Mouse (Mus musculus) embryonic facial prominence, embryonic 13.5 days (tissue): ENCODE measurements around the gene Inpp1. TPM values are rescaled to one million over a fixed set of nuclear protein-coding genes. Genes with fewer than 3 reads are reported as not detected.
"Not testable (repeated sequence)": the region's sequence is repeated elsewhere in the genome, so short reads cannot be mapped to it uniquely, and the experiment has no call there.

Source experiments
- ATAC-seq: fragments of 200-750 bp; cut with Nextera tagmentation; 2 replicates; pipeline ENCODE4 v1.8.0; 2017; ENCODE audit warnings: low read depth; ENCODE audit not compliant: insufficient number of reproducible peaks, insufficient read depth, low FRiP score, low TSS enrichment
- H3K27ac ChIP-seq: fragments of 300-500 bp; sonication (generic); 2 replicates; pipeline ENCODE4 v1.5.1; 2015; ENCODE audit warnings: moderate library complexity, mild to moderate bottlenecking, inconsistent platforms
- H3K27me3 ChIP-seq: fragments of 300-500 bp; sonication (generic); 2 replicates; pipeline ENCODE4 v1.6.1; 2015; ENCODE audit warnings: mild to moderate bottlenecking, inconsistent platforms
- H3K36me3 ChIP-seq: fragments of 300-500 bp; sonication (generic); 2 replicates; pipeline ENCODE4 v1.6.1; 2015; ENCODE audit warnings: mild to moderate bottlenecking, inconsistent platforms
- H3K4me1 ChIP-seq: fragments of 300-500 bp; sonication (generic); 2 replicates; pipeline ENCODE4 v1.6.1; 2015; ENCODE audit warnings: inconsistent platforms
- H3K4me2 ChIP-seq: fragments of 300-500 bp; sonication (generic); 2 replicates; pipeline ENCODE4 v1.6.1; 2015; ENCODE audit warnings: moderate library complexity, mild to moderate bottlenecking, inconsistent platforms
- H3K4me3 ChIP-seq: fragments of 300-500 bp; sonication (generic); 2 replicates; pipeline ENCODE4 v1.5.1; 2015; ENCODE audit warnings: mild to moderate bottlenecking, inconsistent platforms
- H3K9ac ChIP-seq: fragments of 300-500 bp; sonication (generic); 2 replicates; pipeline ENCODE4 v1.6.1; 2015; ENCODE audit warnings: mild to moderate bottlenecking, inconsistent platforms
- H3K9me3 ChIP-seq: fragments of 300-500 bp; sonication (generic); 2 replicates; pipeline ENCODE4 v1.6.1; 2016; ENCODE audit warnings: inconsistent platforms
- WGBS: fragments of 180-500 bp; shearing (Covaris S2); methylation state at CpG from one replicate; pipeline ENCODE4 v1.1.7; 2015; ENCODE audit warnings: mixed read lengths; 5-methylcytosine and 5-hydroxymethylcytosine counted together
- polyA plus RNA-seq: library from polyadenylated mRNA; unstranded; fragments of >200 nt; fragmentation: Nextera tagmentation; extraction: Ambion mirVana; gene quantifications from 2 replicates; pipeline ENCODE4 v1.2.1, GENCODE M21; 2015

The Inpp1 gene
- 16.4 and 21.3 TPM in 2 replicates for polyA plus RNA-seq

DNA sequence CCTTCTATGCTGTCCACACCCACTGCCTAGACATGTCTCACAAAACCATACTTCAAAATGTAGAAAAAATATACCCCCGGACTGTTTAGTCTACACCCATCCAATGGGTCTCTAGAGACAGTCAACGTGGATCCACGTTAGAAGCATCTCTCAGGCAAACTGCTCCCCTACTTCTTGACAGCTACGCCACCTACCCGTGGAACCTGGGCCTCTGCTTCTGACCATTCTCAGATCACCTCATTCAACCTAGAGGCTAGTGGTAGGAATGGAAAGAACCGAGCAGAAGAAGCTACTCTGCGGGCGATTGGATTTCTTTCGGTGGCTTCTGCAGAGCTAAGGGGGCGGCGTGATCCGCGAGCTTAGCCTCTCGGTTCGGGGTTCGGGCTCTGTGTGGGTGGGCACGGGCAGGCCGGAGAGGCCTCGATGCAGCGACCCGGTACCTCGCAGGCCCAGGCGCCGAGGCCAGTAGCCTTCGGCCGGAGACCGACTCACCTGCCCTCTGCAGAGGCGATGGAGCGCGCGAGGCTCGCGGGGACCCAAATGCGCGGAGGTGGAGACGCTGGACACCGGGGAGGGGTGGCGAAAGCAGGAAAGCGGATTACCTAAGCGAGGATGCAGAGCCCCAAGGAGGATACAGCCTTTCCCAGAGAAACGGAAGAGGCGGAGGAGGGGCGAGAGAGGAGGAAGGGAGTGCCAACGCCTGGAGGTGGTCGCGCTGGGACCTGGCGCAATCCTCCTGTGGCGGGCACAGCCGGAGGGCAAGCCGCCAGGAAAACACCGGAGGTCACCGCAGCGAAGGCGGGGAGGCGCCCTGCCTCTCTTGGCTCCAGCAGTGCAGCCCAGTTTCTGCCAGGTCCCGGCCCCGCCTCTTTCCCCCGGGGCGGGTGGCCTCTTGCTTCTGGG is at the start of gene Inpp1:
Gene Inpp1 (minus strand): TSS at position 779 of the 903 bp plus-strand sequence.
- peak within 1 kb of the TSS; percentile 75 for H3K4me3 ChIP-seq
- peak within 1 kb of the TSS; percentile 81 for H3K27ac ChIP-seq
- under 1% methylated on average over 59 of the region's 59 CpGs for WGBS
- H3K4me1 ChIP-seq: peaks cover 19% of the 10 kb centered on the region
- peak within 1 kb of the TSS; percentile 85 for H3K4me2 ChIP-seq
- H3K9me3 ChIP-seq: no peaks in the 10 kb centered on the region
- peak within 1 kb of the TSS; percentile 90 for H3K9ac ChIP-seq
- ATAC-seq: peak; percentile 75
- no peaks in the 10 kb centered on the region for H3K27me3 ChIP-seq
- no peaks in the 10 kb centered on the region for H3K36me3 ChIP-seq

DNA sequence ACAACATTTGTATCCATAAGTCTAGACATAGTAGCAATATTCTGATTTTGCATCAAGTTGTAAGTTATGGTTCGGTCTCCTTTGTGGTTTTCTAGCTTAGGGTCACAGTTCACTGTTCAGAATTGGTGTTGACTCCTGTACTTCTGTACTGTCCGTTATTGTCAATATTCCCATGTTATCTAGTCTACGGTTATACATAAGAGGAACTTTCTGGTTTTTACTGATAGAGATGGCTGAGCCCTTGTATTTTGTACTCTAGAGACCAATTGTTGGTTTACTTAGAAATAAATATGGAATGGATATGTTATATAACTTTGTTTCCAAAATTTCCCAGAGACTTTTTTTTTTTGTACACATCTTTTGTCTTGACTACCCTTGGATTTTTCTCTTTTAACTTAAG is 48.5 kb upstream of the Inpp1 start:
- 0 out of 2 replicates have a peak, but pooled peaks cover 5% of the 10 kb centered on the region for H3K36me3 ChIP-seq
- no peak overlapping the region for H3K4me2 ChIP-seq
- no peaks in the 10 kb centered on the region for H3K9me3 ChIP-seq
- ATAC-seq: no peak
- WGBS: 96% methylated on average over 3 of the region's 3 CpGs
- H3K4me3 ChIP-seq: no peak overlapping the region
- H3K4me1 ChIP-seq: no peaks in the 10 kb centered on the region
- no peak overlapping the region for H3K27ac ChIP-seq
- H3K9ac ChIP-seq: no peak overlapping the region
- no peaks in the 10 kb centered on the region for H3K27me3 ChIP-seq

DNA sequence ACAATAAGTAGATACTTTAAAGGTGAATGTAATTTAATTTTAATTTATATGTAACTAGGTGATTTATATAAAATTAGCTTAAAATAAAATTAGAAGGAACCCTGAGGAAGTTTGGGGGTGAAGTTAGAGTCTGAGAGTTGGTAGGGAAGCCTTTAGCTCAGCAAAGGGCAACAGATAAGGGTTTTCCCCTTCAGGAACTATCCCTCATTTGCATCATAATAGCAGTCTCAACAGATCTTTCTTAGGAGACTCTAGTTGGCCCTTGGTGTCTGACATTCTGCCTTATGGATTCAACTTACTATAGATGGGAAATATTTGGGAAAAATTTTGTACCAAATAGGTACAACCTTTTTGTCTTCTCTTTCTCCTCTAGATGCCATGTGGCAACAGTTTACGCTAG is 46.7 kb upstream of the Inpp1 start:
- H3K4me3 ChIP-seq: no peak overlapping the region
- no peaks in the 10 kb centered on the region for H3K4me1 ChIP-seq
- H3K27me3 ChIP-seq: no peaks in the 10 kb centered on the region
- H3K9me3 ChIP-seq: no peaks in the 10 kb centered on the region
- no peak overlapping the region for H3K4me2 ChIP-seq
- no peak overlapping the region for H3K27ac ChIP-seq
- no peak overlapping the region for H3K9ac ChIP-seq
- H3K36me3 ChIP-seq: peaks cover 18% of the 10 kb centered on the region; the same call in 1 of the 2 replicates
- 88% methylated on average over 1 of the region's 1 CpGs for WGBS
- ATAC-seq: no peak

DNA sequence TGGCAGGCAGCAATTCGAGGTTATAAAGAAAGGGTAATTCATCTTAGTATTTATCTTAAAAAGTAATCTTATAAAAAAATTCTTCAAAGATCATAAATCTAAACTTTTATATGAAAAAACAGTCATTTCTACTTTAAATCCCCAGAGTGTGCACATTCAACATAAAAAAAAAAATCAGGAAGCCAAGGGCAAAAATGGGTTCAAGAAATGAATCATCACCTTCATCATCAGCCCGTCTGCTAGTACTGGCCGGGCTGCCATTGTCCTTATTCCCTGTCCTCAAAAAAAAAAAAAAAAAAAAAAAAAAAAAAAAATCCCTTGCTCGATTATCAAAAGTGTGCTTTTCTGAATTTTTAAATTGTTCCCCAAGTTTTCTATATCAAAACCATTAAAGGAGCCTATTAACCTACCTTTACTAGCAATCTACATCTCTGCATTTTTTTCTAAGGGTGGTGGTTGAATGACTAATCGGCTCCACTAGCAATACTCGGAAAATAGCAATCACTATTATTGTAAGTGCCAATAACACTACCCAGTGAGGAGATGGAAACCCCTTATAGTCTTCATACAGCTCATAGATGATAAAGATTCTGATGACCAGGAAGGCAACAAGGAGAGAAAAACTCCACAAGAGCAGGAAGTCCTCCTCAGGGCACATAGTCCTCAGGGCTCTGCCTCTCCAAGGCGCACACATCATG is 38.6 kb upstream of the Inpp1 start:
- Histone ChIP-seq H3K36me3 (peaks cover 13% of the 10 kb centered on the region; the same call in 1 of the 2 replicates), H3K4me2 (no peak overlapping the region), H3K4me1 (no peaks in the 10 kb centered on the region), H3K27ac (no peak overlapping the region), H3K9ac (no peak overlapping the region), H3K4me3 (no peak overlapping the region), H3K27me3 (no peaks in the 10 kb centered on the region), H3K9me3 (no peaks in the 10 kb centered on the region)
- ATAC-seq: no peak
- 89% methylated on average over 7 of the region's 7 CpGs for WGBS

DNA sequence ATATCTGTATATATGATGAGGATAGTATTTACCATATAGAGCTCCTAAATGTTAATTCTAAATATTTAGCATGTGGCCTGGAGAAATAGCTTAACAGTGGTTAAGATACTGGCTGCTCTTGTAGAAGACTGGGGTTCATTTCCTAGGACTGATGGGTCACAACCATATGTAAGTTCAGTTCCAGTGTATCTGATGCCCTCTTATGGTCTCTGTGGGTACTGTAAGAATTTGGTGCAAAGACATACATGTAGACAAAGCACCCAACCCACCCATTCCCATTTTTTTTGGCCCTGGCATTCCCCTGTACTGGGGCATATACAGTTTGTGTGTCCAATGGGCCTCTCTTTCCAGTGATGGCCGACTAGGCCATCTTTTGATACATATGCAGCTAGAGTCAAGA is 36.5 kb upstream of the Inpp1 start:
- not testable (repeated sequence) for H3K4me2 ChIP-seq, H3K36me3 ChIP-seq, H3K4me1 ChIP-seq, H3K9ac ChIP-seq, H3K27ac ChIP-seq, ATAC-seq, H3K4me3 ChIP-seq, H3K27me3 ChIP-seq, H3K9me3 ChIP-seq
- WGBS: 71% methylated on average over 1 of the region's 1 CpGs

DNA sequence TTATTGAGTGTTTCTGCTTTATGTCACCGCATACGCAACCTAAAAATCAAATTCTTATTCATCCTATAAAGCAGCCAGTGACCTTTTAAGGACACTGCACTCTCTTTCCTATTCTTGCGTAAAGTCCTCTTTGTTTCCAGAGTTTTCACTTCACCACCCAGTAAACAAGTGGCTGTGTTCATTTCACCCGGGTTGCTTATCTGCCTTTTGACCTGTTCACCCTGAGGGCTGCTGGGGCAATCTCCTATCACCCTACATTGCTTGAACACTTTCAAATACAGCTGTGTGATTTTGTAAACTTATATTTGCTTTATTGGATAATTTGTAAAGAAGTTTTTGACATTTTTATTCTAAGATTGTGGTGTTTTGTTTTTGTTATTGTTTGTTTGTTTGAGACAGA is 31.9 kb upstream of the Inpp1 start:
- H3K9ac ChIP-seq: no peak overlapping the region
- H3K4me1 ChIP-seq: 0 out of 2 replicates have a peak, but pooled peaks cover 6% of the 10 kb centered on the region
- no peak for ATAC-seq
- H3K4me2 ChIP-seq: no peak overlapping the region
- 67% methylated on average over 4 of the region's 4 CpGs for WGBS
- H3K27ac ChIP-seq: no peak overlapping the region
- H3K27me3 ChIP-seq: no peaks in the 10 kb centered on the region
- H3K4me3 ChIP-seq: no peak overlapping the region
- no peaks in the 10 kb centered on the region for H3K36me3 ChIP-seq
- H3K9me3 ChIP-seq: no peaks in the 10 kb centered on the region

DNA sequence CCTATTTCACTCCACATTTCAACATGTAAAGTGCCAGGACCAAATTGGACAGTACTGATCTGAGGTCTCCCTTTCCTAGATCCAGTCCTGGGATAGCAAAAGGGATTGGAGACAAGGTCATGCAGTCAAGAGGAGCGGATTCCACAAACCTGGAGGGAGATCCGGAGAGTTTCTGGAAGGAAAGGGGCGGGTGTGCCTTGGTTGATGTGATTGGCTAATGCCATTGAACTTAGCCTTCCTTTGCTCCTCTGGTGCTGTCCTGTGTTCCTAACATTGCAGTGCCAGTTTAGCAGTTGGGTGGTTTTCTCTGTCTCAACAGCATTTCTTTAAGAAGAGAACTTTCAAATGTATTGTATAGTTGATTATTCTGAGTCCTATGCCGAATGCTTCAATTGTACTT is 29.1 kb upstream of the Inpp1 start:
- Histone ChIP-seq H3K27ac (no peak overlapping the region), H3K4me3 (no peak overlapping the region), H3K36me3 (no peaks in the 10 kb centered on the region), H3K27me3 (no peaks in the 10 kb centered on the region), H3K4me1 (0 out of 2 replicates have a peak, but pooled peaks cover 8% of the 10 kb centered on the region), H3K4me2 (no peak overlapping the region), H3K9me3 (no peaks in the 10 kb centered on the region), H3K9ac (no peak overlapping the region)
- 93% methylated on average over 4 of the region's 4 CpGs for WGBS
- no peak for ATAC-seq

DNA sequence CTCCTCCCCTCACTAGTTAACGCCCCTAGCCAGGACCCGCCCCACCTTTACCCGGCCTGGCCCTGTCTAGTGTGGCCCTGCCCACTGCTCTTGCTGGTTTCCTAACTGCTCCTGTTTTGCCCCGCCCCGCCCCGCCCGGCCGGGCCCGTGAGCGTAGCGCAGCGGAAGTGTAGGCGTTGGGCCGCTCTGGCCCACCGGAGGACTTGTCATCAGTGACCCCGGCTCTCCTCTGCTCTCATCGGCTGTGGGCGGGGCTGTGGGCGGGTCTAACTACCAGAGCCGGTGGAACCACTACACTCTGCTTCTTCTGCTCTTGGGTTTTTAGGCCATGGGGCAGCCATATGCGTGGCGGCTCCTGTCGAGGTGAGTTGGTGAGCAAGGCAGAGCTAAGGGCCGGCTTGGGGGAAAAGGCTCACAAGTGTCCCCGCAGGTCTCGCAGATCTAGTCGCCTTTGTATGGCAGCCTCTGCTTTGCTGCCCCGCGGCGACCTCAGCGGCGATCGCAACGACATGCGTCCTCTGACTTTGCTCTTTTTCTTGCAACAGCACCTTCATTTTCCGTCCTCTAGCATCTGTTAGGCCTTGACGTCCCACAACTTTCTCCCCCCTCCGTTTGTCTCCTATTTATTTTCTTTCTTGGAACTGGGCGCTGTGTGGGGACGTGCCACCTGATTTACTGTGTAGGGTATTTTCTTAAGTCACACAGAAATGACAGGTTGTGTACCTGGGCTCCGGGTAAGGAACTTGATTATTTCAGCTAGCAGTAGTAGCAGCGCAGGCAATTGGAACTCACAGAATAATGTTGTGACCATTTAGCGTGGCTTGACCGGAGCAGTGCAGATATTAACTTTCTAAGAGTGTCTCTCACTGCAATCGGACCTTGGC is 27.5 kb upstream of the Inpp1 start, which contains the start of gene Hibch:
Gene Hibch (plus strand): TSS at position 148 of the 884 bp plus-strand sequence.
- peak; percentile 100 for ATAC-seq
- peak within 1 kb of the TSS; percentile 76 for H3K4me2 ChIP-seq
- H3K27me3 ChIP-seq: no peaks in the 10 kb centered on the region
- 3% methylated on average over 45 of the region's 45 CpGs for WGBS
- H3K36me3 ChIP-seq: no peaks in the 10 kb centered on the region
- peak within 1 kb of the TSS; percentile 83 for H3K9ac ChIP-seq
- peak within 1 kb of the TSS; percentile 66; the same call in 1 of the 2 replicates for H3K27ac ChIP-seq
- peak within 1 kb of the TSS; percentile 61 for H3K4me3 ChIP-seq
- 0 out of 2 replicates have a peak, but pooled peaks cover 8% of the 10 kb centered on the region for H3K4me1 ChIP-seq
- no peaks in the 10 kb centered on the region for H3K9me3 ChIP-seq

DNA sequence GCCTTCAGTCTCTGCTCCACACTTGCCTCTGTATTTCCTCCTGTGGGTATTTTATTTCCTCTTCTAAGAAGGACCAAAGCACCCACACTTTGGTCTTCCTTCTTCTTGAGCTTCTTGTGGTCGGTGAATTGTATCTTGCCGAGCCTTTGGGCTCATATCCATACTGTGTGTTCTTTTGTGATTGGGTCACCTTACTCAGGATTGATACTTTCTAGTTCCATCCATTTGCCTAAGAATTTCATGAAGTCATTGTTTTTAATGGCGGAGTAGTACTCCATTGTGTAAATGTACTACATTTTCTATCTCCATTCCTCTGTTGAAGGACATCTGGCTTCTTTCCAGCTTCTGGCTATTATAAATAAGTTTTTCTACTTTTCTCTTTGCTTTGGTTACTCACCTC is 26.9 kb upstream of the Inpp1 start:
- H3K4me2 ChIP-seq: peak overlapping the region; percentile 76
- no peak; the same call in 1 of the 2 replicates for ATAC-seq
- 0 out of 2 replicates have a peak, but pooled peaks cover 8% of the 10 kb centered on the region for H3K4me1 ChIP-seq
- 22% methylated on average over 3 of the region's 3 CpGs for WGBS
- H3K9me3 ChIP-seq: no peaks in the 10 kb centered on the region
- no peak overlapping the region for H3K27ac ChIP-seq
- no peak overlapping the region for H3K9ac ChIP-seq
- peak overlapping the region; percentile 61 for H3K4me3 ChIP-seq
- no peaks in the 10 kb centered on the region for H3K36me3 ChIP-seq
- H3K27me3 ChIP-seq: no peaks in the 10 kb centered on the region

DNA sequence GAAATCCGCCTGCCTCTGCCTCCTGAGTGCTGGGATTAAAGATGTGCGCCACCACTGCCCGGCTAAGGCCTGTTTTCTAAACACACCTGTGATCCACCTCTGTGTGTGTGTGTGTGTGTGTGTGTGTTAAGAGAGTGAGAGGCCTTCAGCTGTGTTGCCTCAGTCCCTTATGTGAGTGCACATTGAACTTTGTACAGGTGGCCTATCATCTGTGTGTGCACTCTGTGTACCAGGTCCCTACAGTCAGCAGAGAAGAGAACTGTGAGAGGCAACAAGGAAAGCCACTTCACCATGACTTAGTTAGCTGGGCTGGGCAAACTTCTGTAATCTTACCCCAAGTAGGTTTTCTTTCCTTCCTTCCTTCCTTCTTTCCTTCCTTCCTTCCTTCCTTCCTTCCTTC is 21.6 kb upstream of the Inpp1 start:
- no peak overlapping the region for H3K9ac ChIP-seq
- H3K27me3 ChIP-seq: no peaks in the 10 kb centered on the region
- H3K4me1 ChIP-seq: no peaks in the 10 kb centered on the region

DNA sequence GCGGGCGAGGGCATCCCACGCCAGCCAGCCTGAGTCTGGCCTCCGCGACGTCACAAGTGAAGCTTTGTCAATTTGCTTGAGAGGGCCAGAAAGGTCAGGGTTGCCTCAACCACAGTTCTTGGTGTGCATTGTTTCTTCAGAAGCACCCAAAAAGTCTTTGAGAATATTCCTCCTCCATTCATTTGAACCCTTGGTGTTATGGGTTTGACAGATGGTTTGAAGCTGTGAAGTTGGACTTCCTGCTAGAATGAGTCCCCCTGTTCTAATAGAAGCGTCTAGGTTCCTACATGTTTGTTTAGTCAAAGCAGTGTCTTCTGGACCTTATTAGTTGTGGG is 292 bp upstream of the Inpp1 start:
- WGBS: 5% methylated on average over 7 of the region's 7 CpGs
- ATAC-seq: no peak
- Histone ChIP-seq H3K27ac (peak overlapping the region; percentile 81), H3K36me3 (no peaks in the 10 kb centered on the region), H3K9ac (peak overlapping the region; percentile 90), H3K4me1 (peaks cover 19% of the 10 kb centered on the region), H3K27me3 (no peaks in the 10 kb centered on the region), H3K4me3 (peak overlapping the region; percentile 75), H3K4me2 (peak overlapping the region; percentile 85), H3K9me3 (no peaks in the 10 kb centered on the region)

More for the DNA sequence above, 21.6 kb upstream of the Inpp1 start:
- WGBS: 90% methylated on average over 3 of the region's 3 CpGs
- no peak for ATAC-seq
- H3K4me2 ChIP-seq: no peak overlapping the region
- H3K9me3 ChIP-seq: no peaks in the 10 kb centered on the region
- no peak overlapping the region for H3K4me3 ChIP-seq
- no peaks in the 10 kb centered on the region for H3K36me3 ChIP-seq
- no peak overlapping the region for H3K27ac ChIP-seq
